Mouse (Mus musculus): ENCODE results near the gene Gcn1l1. TPM values are rescaled to one million over a fixed set of nuclear protein-coding genes. Genes with fewer than 3 reads are reported as not detected.
A peak's percentile ranks its signal among the peaks of the same experiment; 100 is the strongest.

Gcn1l1 gene
- polyA plus RNA-seq, 1 experiment, result 39.3 TPM

- no peak for TF ChIP-seq POLR2A (IDR thresholded peaks at IDR 0.05; ENCODE audit: borderline replicate concordance, insufficient read depth, low read length)
- no peak for TF ChIP-seq CTCF (IDR thresholded peaks at IDR 0.05; ENCODE audit: borderline replicate concordance, insufficient read depth, low read depth, low read length)
- Histone ChIP-seq H3K27me3 (ENCODE audit: control insufficient read depth, insufficient read depth, low read length) (no peaks in the 10 kb centered on the region), H3K4me3 (replicated peaks; ENCODE audit: insufficient read depth, low read depth, low read length) (no peak overlapping the region), H3K4me1 (ENCODE audit: control insufficient read depth, insufficient read depth, low read length) (peaks cover 22% of the 10 kb centered on the region), H3K27ac (ENCODE audit: insufficient read depth, low read length) (no peak overlapping the region)
- peak in 1 of 2 experiments; percentile 5 for DNase-seq
- 94% methylated on average over 12 of the region's 12 CpGs for WGBS
These were observed 103.9 kb downstream of the Gcn1l1 start for GRCm38 (mm10) chr5:115668986-115669385.

- Histone ChIP-seq H3K4me1 (ENCODE audit: control insufficient read depth, insufficient read depth, low read length) (peaks cover 22% of the 10 kb centered on the region), H3K27ac (ENCODE audit: insufficient read depth, low read length) (no peak overlapping the region), H3K27me3 (ENCODE audit: control insufficient read depth, insufficient read depth, low read length) (no peaks in the 10 kb centered on the region), H3K4me3 (replicated peaks; ENCODE audit: insufficient read depth, low read depth, low read length) (no peak overlapping the region)
- TF ChIP-seq POLR2A (IDR thresholded peaks at IDR 0.05; ENCODE audit: borderline replicate concordance, insufficient read depth, low read length), result no peak
- TF ChIP-seq CTCF (IDR thresholded peaks at IDR 0.05; ENCODE audit: borderline replicate concordance, insufficient read depth, low read depth, low read length), result no peak
- DNase-seq, result peak in 1 of 2 experiments; percentile 6
- WGBS, result 88% methylated on average over 11 of the region's 11 CpGs
These were observed 104.9 kb downstream of the Gcn1l1 start for GRCm38 (mm10) chr5:115669974-115670373.

DNA sequence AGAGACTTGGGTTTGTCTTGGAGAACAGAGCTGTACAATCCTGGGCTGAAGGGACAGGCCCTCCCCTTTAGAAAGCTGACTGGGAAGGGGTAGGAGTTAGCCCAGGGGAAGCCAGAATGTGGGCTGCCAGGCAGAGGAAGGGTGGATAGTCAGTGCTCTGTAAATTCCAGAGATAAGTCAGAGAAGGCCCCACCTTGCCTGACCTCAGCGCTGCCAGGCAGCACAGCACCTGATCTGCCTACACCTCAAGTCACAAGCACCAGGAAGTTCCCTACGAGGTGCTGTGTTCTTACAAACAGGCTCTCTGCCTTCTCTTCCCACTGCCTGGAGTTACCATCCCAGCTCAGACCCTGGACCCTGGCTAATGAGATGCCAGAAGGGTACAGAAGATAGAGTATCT is 105.4 kb downstream of the Gcn1l1 start:
- TF ChIP-seq POLR2A (IDR thresholded peaks at IDR 0.05; ENCODE audit: borderline replicate concordance, insufficient read depth, low read length) (no peak), CTCF (IDR thresholded peaks at IDR 0.05; ENCODE audit: borderline replicate concordance, insufficient read depth, low read depth, low read length) (no peak)
- Histone ChIP-seq H3K27me3 (ENCODE audit: control insufficient read depth, insufficient read depth, low read length) (no peaks in the 10 kb centered on the region), H3K4me1 (ENCODE audit: control insufficient read depth, insufficient read depth, low read length) (peaks cover 22% of the 10 kb centered on the region), H3K4me3 (replicated peaks; ENCODE audit: insufficient read depth, low read depth, low read length) (no peak overlapping the region), H3K27ac (ENCODE audit: insufficient read depth, low read length) (no peak overlapping the region)
- DNase-seq, result peak in 1 of 2 experiments; percentile 9
- WGBS, result 81% methylated on average over 2 of the region's 2 CpGs

GRCm38 (mm10) chr5:115671846-115672245 is 106.8 kb downstream of the Gcn1l1 start:
- TF ChIP-seq CTCF (IDR thresholded peaks at IDR 0.05; ENCODE audit: borderline replicate concordance, insufficient read depth, low read depth, low read length), result no peak
- TF ChIP-seq POLR2A (IDR thresholded peaks at IDR 0.05; ENCODE audit: borderline replicate concordance, insufficient read depth, low read length), result no peak
- no peaks in the 10 kb centered on the region for H3K27me3 ChIP-seq (ENCODE audit: control insufficient read depth, insufficient read depth, low read length)
- H3K4me3 ChIP-seq (replicated peaks; ENCODE audit: insufficient read depth, low read depth, low read length), result no peak overlapping the region
- DNase-seq, result peak; percentile 62 to 75
- no peak overlapping the region for H3K27ac ChIP-seq (ENCODE audit: insufficient read depth, low read length)
- H3K4me1 ChIP-seq (ENCODE audit: control insufficient read depth, insufficient read depth, low read length), result peaks cover 14% of the 10 kb centered on the region
- WGBS, result 10% methylated on average over 8 of the region's 8 CpGs

Other genes with a start within 250 kb of the Gcn1l1 start
- 60.1 and 65.0 TPM in 2 replicates for gene Srsf9, start 238.1 kb upstream of the Gcn1l1 start, polyA plus RNA-seq (2012; rRNA removed)
- 32.8 and 33.6 TPM in 2 replicates for gene Gatc, start 224.1 kb upstream of the Gcn1l1 start, polyA plus RNA-seq (2012; rRNA removed)
- 29.7 and 30.3 TPM in 2 replicates for gene Triap1, start 224.0 kb upstream of the Gcn1l1 start, polyA plus RNA-seq (2012; rRNA removed)
- gene Cox6a1, start 216.3 kb upstream of the Gcn1l1 start, polyA plus RNA-seq (2012; rRNA removed), result 2,268 and 2,327 TPM in 2 replicates
- gene Msi1, start 135.7 kb upstream of the Gcn1l1 start, polyA plus RNA-seq (2012; rRNA removed), result 56.5 and 60.4 TPM in 2 replicates
- gene Pla2g1b, start 99.0 kb upstream of the Gcn1l1 start, polyA plus RNA-seq (2012; rRNA removed), result not detected in 2 replicates
- gene Sirt4, start 80.5 kb upstream of the Gcn1l1 start, polyA plus RNA-seq (2012; rRNA removed), result 114 and 122 TPM in 2 replicates
- 194 and 240 TPM in 2 replicates for gene Pxn, start 58.6 kb upstream of the Gcn1l1 start, polyA plus RNA-seq (2012; rRNA removed)
- 478 and 485 TPM in 2 replicates for gene Rplp0, start 5.8 kb upstream of the Gcn1l1 start, polyA plus RNA-seq (2012; rRNA removed)
- gene Rab35, start 66.7 kb downstream of the Gcn1l1 start, polyA plus RNA-seq (2012; rRNA removed), result 86.2 and 87.8 TPM in 2 replicates
- gene Bicdl1, start 166.4 kb downstream of the Gcn1l1 start, polyA plus RNA-seq (2012; rRNA removed), result 121 and 127 TPM in 2 replicates